Mouse (Mus musculus): ENCODE measurements around the gene Dhrs7c.

- no peak for TF ChIP-seq CTCF (IDR thresholded peaks at IDR 0.05; ENCODE audit: extremely low read depth, insufficient read length, insufficient replicate concordance, low read depth, low read length)
- no peak for TF ChIP-seq POLR2A (IDR thresholded peaks at IDR 0.05; ENCODE audit: low read depth, low read length)
Measured at GRCm38 (mm10) chr11:67861399-67861838, 63.4 kb downstream of the Dhrs7c start.

Measured in small intestine, adult 2 months (tissue).